23 mouse cellular contexts compared by ENCODE assay signal in genomic region chr19:18573443-18573842, GRCm38 (mm10). TPM values are rescaled to one million over a fixed set of nuclear protein-coding genes. Genes with fewer than 3 reads are reported as not detected.
DNase-seq lines count a peak whose midpoint lies in the region; ATAC-seq lines count a peak whose summit lies in the region.
"Had no signal": no experiment of that assay in that cellular context is flagged by ENCODE, and none has a peak within 500 bp of the region (broad histone marks: within the 10 kb centered on the region; RNA-seq: fewer than 3 reads in every experiment).

No protein-coding gene starts in this region.

- no peak overlapping the region for H3K27ac ChIP-seq in embryonic facial prominence, embryonic 11.5 days (replicated peaks; ENCODE audit: low read depth, low read length)
- H3K27ac ChIP-seq in embryonic facial prominence, embryonic 10.5 days (replicated peaks), result no peak overlapping the region
- H3K27ac ChIP-seq in kidney, embryonic 15.5 days, result peak overlapping the region; percentile 45; the same call in 1 of the 2 replicates
- no peak overlapping the region for H3K27ac ChIP-seq in midbrain, embryonic 11.5 days (ENCODE audit: low read depth, low read length)
- no peak overlapping the region for H3K27ac ChIP-seq in midbrain, embryonic 15.5 days
- H3K27ac ChIP-seq: embryonic facial prominence, embryonic 15.5 days; gastrocnemius, adult 2 months; hindbrain, embryonic 10.5 days; hindbrain, embryonic 13.5 days had no signal

- no peaks in the 10 kb centered on the region for H3K4me1 ChIP-seq in embryonic facial prominence, embryonic 11.5 days (ENCODE audit: control insufficient read depth, insufficient read depth, low read length)
- H3K4me1 ChIP-seq in embryonic facial prominence, embryonic 10.5 days, result peaks cover 22% of the 10 kb centered on the region
- peaks cover 16% of the 10 kb centered on the region for H3K4me1 ChIP-seq in kidney, embryonic 15.5 days
- H3K4me1 ChIP-seq in midbrain, embryonic 11.5 days (ENCODE audit: control insufficient read depth, insufficient read depth, low read length), result no peaks in the 10 kb centered on the region; the same call in 1 of the 2 replicates
- H3K4me1 ChIP-seq in midbrain, embryonic 15.5 days, result no peaks in the 10 kb centered on the region

- whole genome bisulfite sequencing in embryonic facial prominence, embryonic 11.5 days, result 71% methylated on average over 3 of the region's 3 CpGs
- WGBS in embryonic facial prominence, embryonic 10.5 days, result 74% methylated on average over 3 of the region's 3 CpGs
- 33% methylated on average over 3 of the region's 3 CpGs for WGBS in kidney, embryonic 15.5 days
- 79% methylated on average over 3 of the region's 3 CpGs for WGBS in midbrain, embryonic 11.5 days
- WGBS in midbrain, embryonic 15.5 days, result 66% methylated on average over 3 of the region's 3 CpGs

- no peak overlapping the region for H3K9ac ChIP-seq in embryonic facial prominence, embryonic 11.5 days (replicated peaks; ENCODE audit: low read length)
- H3K9ac ChIP-seq in kidney, embryonic 15.5 days, result no peak overlapping the region
- no peak overlapping the region for H3K9ac ChIP-seq in midbrain, embryonic 11.5 days (ENCODE audit: low read length)
- H3K9ac ChIP-seq in midbrain, embryonic 15.5 days, result no peak overlapping the region
- H3K9ac ChIP-seq: embryonic facial prominence, embryonic 15.5 days; forebrain, postnatal 0 days; hindbrain, embryonic 13.5 days had no signal

- no peak overlapping the region for H3K4me2 ChIP-seq in embryonic facial prominence, embryonic 11.5 days (ENCODE audit: low read depth, low read length)
- no peak overlapping the region for H3K4me2 ChIP-seq in kidney, embryonic 15.5 days
- no peak overlapping the region for H3K4me2 ChIP-seq in midbrain, embryonic 11.5 days
- no peak overlapping the region for H3K4me2 ChIP-seq in midbrain, embryonic 15.5 days
- H3K4me2 ChIP-seq: embryonic facial prominence, embryonic 15.5 days; heart, embryonic 11.5 days; hindbrain, embryonic 13.5 days had no signal

- peak; percentile 42; the same call in 1 of the 2 replicates for ATAC-seq in embryonic facial prominence, embryonic 11.5 days (replicated peaks; ENCODE audit: insufficient number of reproducible peaks, low FRiP score, low TSS enrichment, low read depth)
- peak; percentile 37 for ATAC-seq in kidney, embryonic 15.5 days (replicated peaks; ENCODE audit: low FRiP score)
- ATAC-seq in midbrain, embryonic 11.5 days (ENCODE audit: low FRiP score), result no peak
- no peak for ATAC-seq in midbrain, embryonic 15.5 days (replicated peaks)
- ATAC-seq: forebrain, embryonic 14.5 days; forebrain, postnatal 0 days; hindbrain, embryonic 16.5 days; Patski had no signal

- H3K27me3 ChIP-seq in embryonic facial prominence, embryonic 11.5 days (ENCODE audit: control insufficient read depth, insufficient read depth, low read length), result no peaks in the 10 kb centered on the region
- no peaks in the 10 kb centered on the region for H3K27me3 ChIP-seq in embryonic facial prominence, embryonic 10.5 days (replicated peaks; ENCODE audit: low read depth, poor library complexity, severe bottlenecking)
- no peaks in the 10 kb centered on the region for H3K27me3 ChIP-seq in kidney, embryonic 15.5 days
- no peaks in the 10 kb centered on the region for H3K27me3 ChIP-seq in midbrain, embryonic 11.5 days (ENCODE audit: control insufficient read depth, insufficient read depth, low read length)
- no peaks in the 10 kb centered on the region for H3K27me3 ChIP-seq in midbrain, embryonic 15.5 days (replicated peaks)
- H3K27me3 ChIP-seq: embryonic facial prominence, embryonic 15.5 days; hindbrain, embryonic 13.5 days; Patski had no signal

- H3K9me3 ChIP-seq in embryonic facial prominence, embryonic 11.5 days (replicated peaks; ENCODE audit: control insufficient read depth, low read length), result no peaks in the 10 kb centered on the region
- no peaks in the 10 kb centered on the region for H3K9me3 ChIP-seq in embryonic facial prominence, embryonic 10.5 days
- no peaks in the 10 kb centered on the region for H3K9me3 ChIP-seq in kidney, embryonic 15.5 days (replicated peaks)
- H3K9me3 ChIP-seq in midbrain, embryonic 11.5 days (ENCODE audit: control insufficient read depth, low read length), result no peaks in the 10 kb centered on the region
- H3K9me3 ChIP-seq in midbrain, embryonic 15.5 days, result no peaks in the 10 kb centered on the region
- H3K9me3 ChIP-seq: embryonic facial prominence, embryonic 15.5 days; G1E; hindbrain, embryonic 10.5 days; hindbrain, embryonic 13.5 days had no signal

- H3K36me3 ChIP-seq in embryonic facial prominence, embryonic 11.5 days (replicated peaks; ENCODE audit: control insufficient read depth, insufficient read depth, low read depth, low read length), result no peaks in the 10 kb centered on the region
- no peaks in the 10 kb centered on the region for H3K36me3 ChIP-seq in embryonic facial prominence, embryonic 10.5 days (replicated peaks)
- H3K36me3 ChIP-seq in kidney, embryonic 15.5 days, result no peaks in the 10 kb centered on the region
- no peaks in the 10 kb centered on the region for H3K36me3 ChIP-seq in midbrain, embryonic 11.5 days (ENCODE audit: control insufficient read depth, insufficient read depth, low read length)
- H3K36me3 ChIP-seq in midbrain, embryonic 15.5 days (replicated peaks), result no peaks in the 10 kb centered on the region
- H3K36me3 ChIP-seq: embryonic facial prominence, embryonic 15.5 days; hindbrain, embryonic 10.5 days; hindbrain, embryonic 13.5 days had no signal

- no peak for DNase-seq in embryonic facial prominence, embryonic 11.5 days (ENCODE audit: low spot score)
- DNase-seq in embryonic facial prominence, embryonic 10.5 days (ENCODE audit: low spot score), result no peak
- no peak for DNase-seq in kidney, postnatal 25 days
- DNase-seq in midbrain, embryonic 11.5 days (ENCODE audit: low spot score, missing footprints), result peak; percentile 72
- DNase-seq: adrenal gland, postnatal 14 days; cerebellum, adult 11 months; cerebellum, adult 2 months; cerebellum, adult 9-11 months; cerebellum, postnatal 25 days; forebrain, postnatal 0 days; gastrocnemius, adult 2 months; gastrocnemius, postnatal 14 days; heart, postnatal 36 days had no signal

- no peak overlapping the region for H3K4me3 ChIP-seq in embryonic facial prominence, embryonic 11.5 days (ENCODE audit: low read depth, low read length)
- no peak overlapping the region for H3K4me3 ChIP-seq in embryonic facial prominence, embryonic 10.5 days
- H3K4me3 ChIP-seq in kidney, embryonic 15.5 days (replicated peaks), result no peak overlapping the region
- H3K4me3 ChIP-seq in midbrain, embryonic 11.5 days (ENCODE audit: low read depth, low read length), result no peak overlapping the region
- no peak overlapping the region for H3K4me3 ChIP-seq in midbrain, embryonic 15.5 days
- H3K4me3 ChIP-seq: embryonic facial prominence, embryonic 15.5 days; gastrocnemius, adult 2 months; hindbrain, embryonic 10.5 days; hindbrain, embryonic 13.5 days had no signal

RNA-seq across cellular contexts. Expression of gene Ostf1, which starts 58.2 kb away (rescaled TPM):
- 40.9 and 49.8 TPM in 2 replicates for polyA plus RNA-seq in embryonic facial prominence, embryonic 11.5 days (2014; fragmentation: Nextera tagmentation; extraction: Ambion mirVana)
- 35.0 and 37.0 TPM in 2 replicates for polyA plus RNA-seq in embryonic facial prominence, embryonic 10.5 days (2016; fragmentation: Nextera tagmentation; extraction: Ambion mirVana)
- 114 TPM in 2 replicates for polyA plus RNA-seq in kidney, embryonic 15.5 days (2015; fragmentation: Nextera tagmentation; extraction: Ambion mirVana)
- 46.1 and 48.8 TPM in 2 replicates for polyA plus RNA-seq in midbrain, embryonic 11.5 days (2014; fragmentation: Nextera tagmentation; extraction: Ambion mirVana)
- 37.2 and 42.4 TPM in 2 replicates for polyA plus RNA-seq in midbrain, embryonic 15.5 days (2015; fragmentation: Nextera tagmentation; extraction: Ambion mirVana)

RNA-seq across cellular contexts. Expression of gene Nmrk1, which starts 58.3 kb away (rescaled TPM):
- polyA plus RNA-seq in embryonic facial prominence, embryonic 11.5 days (2014; fragmentation: Nextera tagmentation; extraction: Ambion mirVana), result 5.1 and 8.0 TPM in 2 replicates
- polyA plus RNA-seq in embryonic facial prominence, embryonic 10.5 days (2016; fragmentation: Nextera tagmentation; extraction: Ambion mirVana), result 8.1 and 8.7 TPM in 2 replicates
- polyA plus RNA-seq in kidney, embryonic 15.5 days (2015; fragmentation: Nextera tagmentation; extraction: Ambion mirVana), result 24.0 and 24.7 TPM in 2 replicates
- polyA plus RNA-seq in midbrain, embryonic 11.5 days (2014; fragmentation: Nextera tagmentation; extraction: Ambion mirVana), result 4.9 and 5.8 TPM in 2 replicates
- polyA plus RNA-seq in midbrain, embryonic 15.5 days (2015; fragmentation: Nextera tagmentation; extraction: Ambion mirVana), result 6.6 and 7.2 TPM in 2 replicates

Comparison
In these comparisons a context has a peak if more than half of its experiments do, and no peak if none do; other contexts are left out.
1. ATAC-seq: peak in embryonic facial prominence, embryonic 11.5 days (single experiment) and kidney, embryonic 15.5 days (single experiment); none in midbrain, embryonic 11.5 days (single experiment) and midbrain, embryonic 15.5 days (single experiment).